Mouse (Mus musculus): ENCODE measurements around the gene Gm906.
"Not testable (repeated sequence)": the region's sequence is repeated elsewhere in the genome, so short reads cannot be mapped to it uniquely, and the experiment has no call there.

The Gm906 gene

DNA sequence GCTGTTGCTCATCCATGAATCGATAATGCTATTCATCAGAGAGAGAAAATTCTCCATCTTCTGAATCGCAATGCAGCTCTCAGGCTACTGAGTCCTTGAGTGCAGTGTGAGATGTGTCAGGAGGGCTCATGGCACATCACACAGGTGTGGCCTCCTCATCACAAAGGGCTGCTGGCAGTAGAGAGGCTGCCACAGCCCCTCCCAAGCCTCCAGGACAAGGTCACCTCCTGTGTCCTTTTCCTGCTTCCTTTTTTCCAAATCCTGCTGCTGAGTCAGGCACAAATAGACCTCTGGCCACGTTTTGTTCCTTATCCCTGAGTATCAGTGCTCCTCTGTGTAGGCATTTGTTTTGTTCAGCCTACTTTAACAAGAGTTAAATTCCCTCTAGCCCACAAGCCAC is at the start of gene Gm906:
Gene Gm906 (minus strand): TSS at position 101 of the 400 bp plus-strand sequence.
- not testable (repeated sequence) for DNase-seq (ENCODE audit: extremely low spot score, low spot score)

DNA sequence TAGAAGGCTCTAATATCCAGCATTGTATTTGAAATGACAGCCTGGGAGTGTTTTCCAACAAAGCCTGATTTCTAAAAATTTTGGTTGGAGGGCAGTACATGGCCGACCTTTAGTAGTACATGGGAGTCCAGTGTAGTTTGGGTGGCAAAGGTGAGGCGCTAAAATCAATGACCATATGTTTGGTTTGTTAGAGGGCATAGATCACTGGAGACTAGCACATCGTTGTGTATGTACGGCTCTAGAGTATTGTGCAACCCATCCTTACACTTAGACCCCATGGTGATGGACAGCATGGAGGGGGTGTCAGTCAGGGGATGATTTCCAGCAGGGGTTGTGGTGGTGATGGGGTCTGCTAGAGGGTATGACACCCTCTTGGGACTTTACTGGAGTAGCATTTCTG is 33.2 kb upstream of the Gm906 start:
- DNase-seq (ENCODE audit: extremely low spot score, low spot score) = not testable (repeated sequence)

DNA sequence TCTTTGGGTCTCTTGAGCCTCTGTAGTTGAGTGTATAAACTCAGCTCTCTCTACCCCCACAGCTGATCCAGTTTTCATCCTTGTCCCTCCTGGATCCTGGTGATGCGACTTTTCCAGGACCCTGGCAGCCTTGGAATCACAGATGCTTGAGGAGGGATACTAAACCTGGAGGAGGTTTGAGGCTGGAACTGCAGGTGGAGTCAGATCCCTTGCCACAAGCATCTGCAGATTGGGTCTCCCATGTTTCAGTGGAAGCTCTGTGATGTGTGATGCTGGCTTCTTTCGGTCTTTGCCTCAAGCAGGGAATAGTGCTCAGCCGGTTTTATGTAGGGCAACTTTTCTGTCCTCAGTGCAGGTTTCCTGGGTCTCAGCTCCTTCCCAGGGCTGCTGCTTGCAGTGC is 13.6 kb downstream of the Gm906 start:
- no peak for DNase-seq (ENCODE audit: extremely low spot score, low spot score)

DNA sequence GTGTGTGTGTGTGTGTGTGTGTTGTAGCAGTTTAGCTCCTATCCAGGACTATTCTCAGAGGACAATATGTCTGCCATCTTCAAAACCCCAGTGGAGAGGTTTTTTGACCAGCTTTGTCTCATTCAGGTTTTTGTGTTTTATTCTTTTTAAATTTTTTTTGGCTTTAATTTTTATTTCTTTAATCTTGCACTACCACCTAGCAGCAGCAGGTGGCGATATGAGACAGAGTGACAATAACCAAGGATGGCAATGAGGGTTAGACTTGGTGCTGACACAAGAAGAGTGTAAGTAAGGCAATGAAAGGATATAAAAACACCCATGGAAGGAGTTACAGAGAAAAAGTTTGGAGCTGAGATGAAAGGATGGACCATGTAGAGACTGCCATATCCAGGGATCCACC is 38.3 kb downstream of the Gm906 start:
- DNase-seq (ENCODE audit: extremely low spot score, low spot score) = peak; percentile 20

DNA sequence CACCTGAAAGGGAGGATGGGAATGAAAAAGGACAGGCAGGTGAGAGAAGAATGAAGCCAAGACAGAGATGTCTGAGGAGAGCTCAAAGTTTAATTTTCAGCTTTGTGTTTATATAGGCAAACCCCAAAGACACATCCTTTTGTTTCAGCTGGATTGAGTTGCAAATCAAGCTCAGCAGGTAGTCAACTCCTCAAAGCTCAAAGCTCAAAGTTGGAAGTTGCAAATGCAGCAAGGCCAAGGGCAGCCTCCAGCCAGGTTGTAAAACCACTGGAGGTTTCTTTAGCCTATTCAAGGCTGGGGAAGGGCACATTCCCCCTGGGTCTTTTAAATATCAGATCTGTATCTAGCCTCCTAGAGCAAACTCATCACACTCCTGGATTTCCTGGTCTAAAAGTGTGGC is 39.9 kb downstream of the Gm906 start:
- not testable (repeated sequence) for DNase-seq (ENCODE audit: extremely low spot score, low spot score)

DNA sequence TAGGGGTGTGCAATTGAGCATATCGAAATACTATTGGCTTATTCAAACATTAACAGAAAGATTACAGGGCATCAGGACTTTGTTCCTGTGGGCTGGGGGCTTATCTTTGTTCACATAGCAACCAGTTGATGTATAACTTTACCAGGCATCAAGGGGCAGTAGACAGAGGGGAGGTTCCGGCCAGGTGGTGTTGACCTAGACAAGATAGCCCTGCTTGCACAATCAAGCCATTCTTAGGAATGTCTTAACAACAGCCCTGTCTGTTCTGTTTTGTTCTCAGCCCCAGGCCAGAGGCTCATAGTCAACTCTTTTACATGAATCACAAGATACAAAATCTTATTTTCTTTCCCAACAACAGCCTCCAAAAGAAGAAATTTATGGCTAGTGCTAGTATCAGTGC is 40.5 kb downstream of the Gm906 start:
- not testable (repeated sequence) for DNase-seq (ENCODE audit: extremely low spot score, low spot score)

DNA sequence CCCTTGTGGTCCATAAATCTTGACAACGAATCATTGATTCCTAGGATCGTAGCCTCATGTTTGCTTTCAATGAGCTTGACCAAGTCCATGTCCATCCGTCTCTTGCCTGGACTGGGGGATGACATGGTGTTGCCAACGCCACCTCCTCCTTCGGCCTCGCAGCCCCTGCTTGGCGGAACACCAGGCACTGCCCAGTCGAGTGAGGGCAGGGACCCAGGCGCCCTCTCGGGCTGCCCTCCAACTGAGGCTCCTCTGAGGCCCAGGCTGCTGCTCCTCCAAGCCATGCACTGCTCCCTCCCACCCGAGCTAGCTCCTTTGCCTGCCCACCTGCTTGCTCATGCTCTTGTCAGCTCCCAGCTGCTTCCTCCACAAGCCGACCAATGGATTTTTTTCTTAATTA is 42.1 kb downstream of the Gm906 start:
- no peak for DNase-seq (ENCODE audit: extremely low spot score, low spot score)

DNA sequence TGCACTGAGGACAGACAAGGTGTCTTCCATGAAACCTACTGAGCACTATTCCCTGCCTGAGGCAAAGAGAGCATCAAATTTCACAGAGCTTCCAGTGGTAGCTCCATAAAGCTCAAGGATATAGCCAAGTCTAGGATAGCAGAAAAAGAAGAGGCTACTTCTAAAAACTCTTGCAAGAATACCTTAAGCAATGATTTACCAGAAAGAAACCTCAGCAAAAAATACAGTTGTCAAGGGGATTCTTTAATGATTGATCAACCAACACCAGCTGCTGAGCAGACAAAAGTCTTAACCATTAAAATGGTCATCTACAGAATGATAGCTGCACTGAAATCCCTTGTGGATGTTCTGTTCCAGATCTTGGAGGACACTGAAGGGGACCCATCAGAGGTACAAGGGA is 53.3 kb downstream of the Gm906 start:
- not testable (repeated sequence) for DNase-seq (ENCODE audit: extremely low spot score, low spot score)
